Mouse (Mus musculus) adrenal gland, postnatal 36 days (tissue): ENCODE results near the gene Olfr316. TPM values are rescaled to one million over a fixed set of nuclear protein-coding genes. Genes with fewer than 3 reads are reported as not detected.

ENCODE experiments used
- DNase-seq, 2 experiments: peaks; one replicate each; pipeline ENCODE4 v3.0.0; 2021; ENCODE audit warnings: mixed read lengths in 1 of 2
- total RNA-seq, 2 experiments: library from RNA; stranded (reverse); gene quantifications; 2 replicates each; pipeline ENCODE4 v1.2.3; 2021

Olfr316 gene
- total RNA-seq, 2 experiments from 2014 or later = not detected

- DNase-seq = no peak
Observed at GRCm38 (mm10) chr11:58804393-58804792, 51.9 kb downstream of the Olfr316 start.

Other genes with a start within 250 kb of the Olfr316 start
- under 1 TPM in 1 of 2 experiments, not detected in 1; 0.33 TPM for gene Olfr330, start 217.9 kb upstream of the Olfr316 start, total RNA-seq
- gene Olfr329-ps, start 206.3 kb upstream of the Olfr316 start, total RNA-seq = 1 to 10 TPM in 1 of 2 experiments, not detected in 1; 1.2 TPM
- gene Olfr328, start 197.1 kb upstream of the Olfr316 start, total RNA-seq = under 1 TPM; 0.17 to 0.26 TPM
- gene Olfr224, start 182.2 kb upstream of the Olfr316 start, total RNA-seq = not detected
- not detected for gene Olfr325, start 175.0 kb upstream of the Olfr316 start, total RNA-seq
- gene Olfr324, start 157.6 kb upstream of the Olfr316 start, total RNA-seq = not detected
- not detected for gene 2210407C18Rik, start 136.7 kb upstream of the Olfr316 start, total RNA-seq
- gene Olfr323, start 122.2 kb upstream of the Olfr316 start, total RNA-seq = not detected
- not detected for gene Trim58, start 112.3 kb upstream of the Olfr316 start, total RNA-seq
- gene Olfr322, start 94.0 kb upstream of the Olfr316 start, total RNA-seq = not detected
- not detected for gene Olfr320, start 71.6 kb upstream of the Olfr316 start, total RNA-seq
- gene Olfr319, start 53.6 kb upstream of the Olfr316 start, total RNA-seq = not detected
- not detected for gene Olfr318, start 28.7 kb upstream of the Olfr316 start, total RNA-seq
- gene Olfr317, start 13.5 kb upstream of the Olfr316 start, total RNA-seq = not detected
- not detected for gene Olfr315, start 20.5 kb downstream of the Olfr316 start, total RNA-seq
- gene Olfr314, start 30.2 kb downstream of the Olfr316 start, total RNA-seq = not detected
- gene Fam183b, start 49.2 kb downstream of the Olfr316 start, total RNA-seq = 1 to 10 TPM; 1.4 to 2.4 TPM
- not detected for gene Olfr313, start 62.3 kb downstream of the Olfr316 start, total RNA-seq
- not detected for gene Olfr312, start 76.5 kb downstream of the Olfr316 start, total RNA-seq
- gene Olfr311, start 86.5 kb downstream of the Olfr316 start, total RNA-seq = not detected
- gene Gm12258, start 94.4 kb downstream of the Olfr316 start, total RNA-seq = 1 to 10 TPM; 3.3 to 3.6 TPM
- gene 2810021J22Rik, start 114.5 kb downstream of the Olfr316 start, total RNA-seq = 1 to 10 TPM; 4.4 to 6.2 TPM
- gene Zfp39, start 151.5 kb downstream of the Olfr316 start, total RNA-seq = 1 to 10 TPM; 3.1 to 3.2 TPM
- gene Btnl10, start 165.2 kb downstream of the Olfr316 start, total RNA-seq = not detected
- 100 to 1,000 TPM; 173 to 181 TPM for gene Rnf187, start 186.2 kb downstream of the Olfr316 start, total RNA-seq
- gene Hist3h2ba, start 196.2 kb downstream of the Olfr316 start, total RNA-seq = 1 to 10 TPM; 4.5 to 5.8 TPM
- gene Hist3h2a, start 202.0 kb downstream of the Olfr316 start, total RNA-seq = 10 to 100 TPM; 20.0 to 21.8 TPM
- under 1 TPM; 0.10 to 0.26 TPM for gene Trim17, start 202.0 kb downstream of the Olfr316 start, total RNA-seq
- gene Trim11, start 225.4 kb downstream of the Olfr316 start, total RNA-seq = 10 to 100 TPM; 23.7 to 25.5 TPM